Mouse (Mus musculus): ENCODE data around the gene Galm. TPM values are rescaled to one million over a fixed set of nuclear protein-coding genes. Genes with fewer than 3 reads are reported as not detected.

Galm gene
- total and polyA plus RNA-seq, 3 experiments = 0.15 TPM; not detected in 2

GRCm38 (mm10) chr17:80173708-80174107, 46.4 kb downstream of the Galm start:
- H3K9ac ChIP-seq (ENCODE audit: control insufficient read depth, low read depth, low read length, poor library complexity, severe bottlenecking) = no peak overlapping the region
- DNase-seq (ENCODE audit: low read depth, low spot score) = no peak
- TF ChIP-seq KAT2A (conservative IDR thresholded peaks at IDR 0.05; ENCODE audit: low read depth, low read length) (no peak), ETS1 (IDR thresholded peaks at IDR 0.05; ENCODE audit: low read depth, low read length) (no peak), MAZ (IDR thresholded peaks at IDR 0.05; ENCODE audit: low read depth, low read length) (no peak)
- H3K4me3 ChIP-seq (ENCODE audit: control insufficient read depth in 1 of 2, insufficient read depth in 1 of 2, low read depth in 2 of 2, low read length in 2 of 2) = no peak overlapping the region
- H3K4me1 ChIP-seq (ENCODE audit: control insufficient read depth in 1 of 2, insufficient read depth in 2 of 2, low read length in 2 of 2) = no peaks in the 10 kb centered on the region
- no peak overlapping the region for H3K27ac ChIP-seq (ENCODE audit: control insufficient read depth, low read depth, low read length)
- H3K36me3 ChIP-seq (ENCODE audit: control insufficient read depth in 1 of 2, insufficient read depth in 2 of 2, low read length in 2 of 2) = no peaks in the 10 kb centered on the region
- no peaks in the 10 kb centered on the region for H3K9me3 ChIP-seq (replicated peaks; ENCODE audit: insufficient read depth, low read length)
- no peaks in the 10 kb centered on the region; a peak in 2 of 4 replicates for H3K27me3 ChIP-seq (ENCODE audit: control insufficient read depth in 1 of 2, insufficient read depth in 2 of 2, low read length in 2 of 2)
- no peaks in the 10 kb centered on the region for H3K79me2 ChIP-seq (ENCODE audit: control insufficient read depth, insufficient read depth, low read length, poor library complexity)

- TF ChIP-seq TCF12 (IDR thresholded peaks at IDR 0.05; ENCODE audit: low read depth, low read length) (no peak), NELFE (IDR thresholded peaks at IDR 0.05; ENCODE audit: low read depth, low read length) (no peak), NRF1 (IDR thresholded peaks at IDR 0.05; ENCODE audit: insufficient read depth, low read depth, low read length, poor library complexity, severe bottlenecking) (no peak), JUND (IDR thresholded peaks at IDR 0.05; ENCODE audit: low read depth, low read length) (no peak), TAL1 (IDR thresholded peaks at IDR 0.05; ENCODE audit: low read length) (no peak), ZNF384 (IDR thresholded peaks at IDR 0.05; ENCODE audit: low read depth, low read length) (no peak), POLR2AphosphoS5 (IDR thresholded peaks at IDR 0.05; ENCODE audit: borderline replicate concordance, low read depth, low read length) (no peak), GABPA (IDR thresholded peaks at IDR 0.05; ENCODE audit: low read depth, low read length) (no peak), EP300 (IDR thresholded peaks at IDR 0.05; ENCODE audit: low read depth in 1 of 2, low read length in 2 of 2) (no peak), POLR2A (IDR thresholded peaks at IDR 0.05; ENCODE audit: control insufficient read depth in 1 of 2, insufficient read depth in 1 of 2, low read depth in 1 of 2, low read length in 2 of 2, poor library complexity in 1 of 2) (no peak), MYB (IDR thresholded peaks at IDR 0.05; ENCODE audit: low read depth, low read length) (no peak), TBP (IDR thresholded peaks at IDR 0.05; ENCODE audit: low read depth, low read length) (no peak), MAZ (IDR thresholded peaks at IDR 0.05; ENCODE audit: low read depth, low read length) (no peak), USF2 (IDR thresholded peaks at IDR 0.05; ENCODE audit: borderline replicate concordance in 1 of 2, insufficient read depth in 1 of 2, low read depth in 1 of 2, low read length in 2 of 2) (no peak), GATA1 (IDR thresholded peaks at IDR 0.05; ENCODE audit: low read depth, low read length) (no peak), CTCF (IDR thresholded peaks at IDR 0.05 in 2 of 3, conservative IDR thresholded peaks at IDR 0.05 in 1 of 3; ENCODE audit: control insufficient read depth in 1 of 3, insufficient read depth in 1 of 3, low read depth in 2 of 3, low read length in 3 of 3, poor library complexity in 1 of 3, severe bottlenecking in 1 of 3) (no peak), MAX (IDR thresholded peaks at IDR 0.05; ENCODE audit: low read length) (no peak), MEF2A (IDR thresholded peaks at IDR 0.05; ENCODE audit: extremely low read depth, insufficient replicate concordance, low read depth, low read length, poor library complexity, severe bottlenecking) (no peak), HCFC1 (IDR thresholded peaks at IDR 0.05; ENCODE audit: low read depth, low read length) (no peak)
- no peak overlapping the region for H3K9ac ChIP-seq (ENCODE audit: control insufficient read depth, low read depth, low read length, poor library complexity, severe bottlenecking)
- H3K27ac ChIP-seq (ENCODE audit: control insufficient read depth, low read depth, low read length) = no peak overlapping the region
These were observed 46.9 kb downstream of the Galm start for GRCm38 (mm10) chr17:80174146-80174545.

More at GRCm38 (mm10) chr17:80174146-80174545, 46.9 kb downstream of the Galm start:
- Histone ChIP-seq H3K4me1 (ENCODE audit: control insufficient read depth in 1 of 2, insufficient read depth in 2 of 2, low read length in 2 of 2) (no peaks in the 10 kb centered on the region), H3K4me3 (ENCODE audit: control insufficient read depth in 1 of 2, insufficient read depth in 1 of 2, low read depth in 2 of 2, low read length in 2 of 2) (no peak overlapping the region), H3K27me3 (ENCODE audit: control insufficient read depth in 1 of 2, insufficient read depth in 2 of 2, low read length in 2 of 2) (no peaks in the 10 kb centered on the region; a peak in 2 of 4 replicates), H3K36me3 (ENCODE audit: control insufficient read depth in 1 of 2, insufficient read depth in 2 of 2, low read length in 2 of 2) (no peaks in the 10 kb centered on the region), H3K79me2 (ENCODE audit: control insufficient read depth, insufficient read depth, low read length, poor library complexity) (no peaks in the 10 kb centered on the region), H3K9me3 (replicated peaks; ENCODE audit: insufficient read depth, low read length) (no peaks in the 10 kb centered on the region)
- no peak for DNase-seq (ENCODE audit: low read depth, low spot score)

All from MEL (cell line).